Mouse (Mus musculus) heart, adult 9 months (tissue): ENCODE measurements around the gene Olfr1355.
"Not testable (repeated sequence)": the region's sequence is repeated elsewhere in the genome, so short reads cannot be mapped to it uniquely, and the experiment has no call there.

ENCODE experiments used
- DNase-seq, 2 experiments: peaks; one replicate each; pipeline ENCODE4 v3.0.0; 2022; ENCODE audit warnings: low spot score in 2 of 2

Gene Olfr1355

GRCm38 (mm10) chr10:78875240-78875639, at the start of gene Olfr1355:
TSS of gene Olfr1355 (plus strand) at chr10:78875540.
- DNase-seq = no peak

DNA sequence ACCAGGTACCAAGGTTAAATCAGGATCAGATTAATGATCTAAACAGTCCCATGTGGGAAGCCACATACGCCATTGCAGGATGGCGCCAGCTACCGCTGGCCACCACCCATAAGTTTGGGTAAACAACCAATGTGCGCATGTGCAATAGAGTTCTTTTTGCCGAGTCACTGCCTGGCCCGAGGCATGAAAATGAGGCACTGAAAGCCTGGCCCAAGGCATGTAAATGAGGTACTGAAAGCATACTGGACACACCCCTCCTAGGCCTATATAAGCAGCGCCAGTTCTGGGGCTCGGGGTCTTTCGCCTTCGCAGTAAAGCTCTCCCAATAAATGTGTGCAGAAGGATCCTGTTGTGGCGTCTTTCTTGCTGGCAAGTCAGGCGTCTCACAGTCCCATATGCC, 34.9 kb upstream of the Olfr1355 start:
- not testable (repeated sequence) for DNase-seq

- DNase-seq = no peak
Observed at GRCm38 (mm10) chr10:78852066-78852465, 23.3 kb upstream of the Olfr1355 start, which contains the start of gene Olfr1356. TSS of gene Olfr1356 (minus strand) at chr10:78852166.

DNA sequence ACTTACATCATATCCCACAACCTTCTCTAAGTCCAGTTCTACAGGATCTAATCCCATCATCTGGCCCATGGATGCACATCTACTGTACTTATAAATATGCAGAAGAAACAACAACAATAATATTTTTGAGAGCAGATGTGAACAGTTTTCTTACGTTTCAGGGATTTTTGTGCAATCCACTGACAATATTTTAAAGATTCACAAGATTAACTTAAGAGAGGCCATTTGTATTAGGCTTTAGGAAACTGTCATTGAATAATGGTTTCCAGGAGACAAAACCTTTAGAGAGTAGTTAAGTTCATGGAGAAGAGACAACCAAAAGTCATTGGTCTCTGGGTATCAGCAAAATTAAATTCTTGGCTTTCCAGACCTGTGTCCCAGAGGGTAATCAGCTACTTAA, 37.5 kb downstream of the Olfr1355 start, which contains the start of gene Olfr1354:
Olfr1354 (plus strand) TSS at position 301 of the 400 bp plus-strand sequence.
- not testable (repeated sequence) for DNase-seq
